Mouse (Mus musculus) hindbrain, embryonic 11.5 days (tissue): ENCODE data around the gene C1ql2. TPM values are rescaled to one million over a fixed set of nuclear protein-coding genes. Genes with fewer than 3 reads are reported as not detected.

Source experiments
- ATAC-seq: fragments of 200-750 bp; cut with Nextera tagmentation; 2 replicates; pipeline ENCODE4 v1.8.0; 2017; ENCODE audit warnings: mild to moderate bottlenecking, moderate TSS enrichment, moderate library complexity; ENCODE audit not compliant: low FRiP score
- DNase-seq: peaks from one replicate; pipeline ENCODE4 v3.0.0-alpha.2; 2015; ENCODE audit warnings: low spot score
- H3K27ac ChIP-seq: fragments of 300-500 bp; sonication (generic); 2 replicates; pipeline ENCODE4 v1.5.1; 2014; ENCODE audit warnings: mild to moderate bottlenecking, low read depth, low read length
- H3K27me3 ChIP-seq: fragments of 300-500 bp; sonication (generic); 2 replicates; pipeline ENCODE4 v1.6.1; 2014; ENCODE audit warnings: mild to moderate bottlenecking, low read length, moderate library complexity, mixed read lengths; ENCODE audit not compliant: control insufficient read depth, insufficient read depth
- H3K36me3 ChIP-seq: fragments of 300-500 bp; sonication (generic); 2 replicates; pipeline ENCODE4 v1.6.1; 2014; ENCODE audit warnings: mild to moderate bottlenecking, low read length, moderate library complexity, mixed read lengths; ENCODE audit not compliant: control insufficient read depth, insufficient read depth
- H3K4me1 ChIP-seq: fragments of 300-500 bp; sonication (generic); replicated peaks from 2 replicates; pipeline ENCODE4 v1.6.1; 2014; ENCODE audit warnings: low read length, mixed read lengths; ENCODE audit not compliant: control insufficient read depth, insufficient read depth
- H3K4me2 ChIP-seq: fragments of 300-500 bp; sonication (generic); replicated peaks from 2 replicates; pipeline ENCODE4 v1.6.1; 2014; ENCODE audit warnings: mild to moderate bottlenecking, low read depth, low read length
- H3K4me3 ChIP-seq: fragments of 300-500 bp; sonication (generic); 2 replicates; pipeline ENCODE4 v1.5.1; 2014; ENCODE audit warnings: low read depth, low read length
- H3K9ac ChIP-seq: fragments of 300-500 bp; sonication (generic); 2 replicates; pipeline ENCODE4 v1.6.1; 2014; ENCODE audit warnings: low read depth, low read length
- H3K9me3 ChIP-seq: fragments of 300-500 bp; sonication (generic); 2 replicates; pipeline ENCODE4 v1.6.1; 2016; ENCODE audit warnings: low read length; ENCODE audit not compliant: control insufficient read depth
- WGBS: fragments of 180-500 bp; shearing (Covaris S2); extraction: QIAGEN DNeasy Blood & Tissue Kit; methylation state at CpG from one replicate; pipeline ENCODE4 v1.1.7; 2014; 5-methylcytosine and 5-hydroxymethylcytosine counted together
- polyA plus RNA-seq: library from polyadenylated mRNA; unstranded; fragments of >200 nt; fragmentation: Nextera tagmentation; extraction: Ambion mirVana; gene quantifications from 2 replicates; pipeline ENCODE4 v1.2.1, GENCODE M21; 2014

C1ql2 gene
- polyA plus RNA-seq, 1 experiment from 2014 or later = 0.57 TPM

DNA sequence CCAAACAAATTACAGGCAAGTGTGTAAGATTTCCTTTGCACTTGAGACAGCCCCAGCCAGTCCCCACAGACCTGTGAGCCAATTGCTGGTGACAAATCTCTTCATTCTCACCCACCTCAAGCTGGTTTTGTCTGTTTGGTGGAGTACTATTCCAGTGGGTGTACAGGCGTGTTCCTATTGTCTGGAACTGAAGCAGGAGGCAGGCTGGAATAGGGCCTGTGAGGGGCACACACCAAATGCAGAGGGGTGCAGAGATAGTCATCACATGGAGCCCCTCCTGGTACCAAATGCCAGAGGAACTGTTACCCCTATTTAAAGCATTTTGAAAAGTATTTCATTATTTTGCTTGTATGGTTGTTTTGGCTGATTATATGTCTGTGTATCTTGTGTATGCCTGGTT, 12.2 kb upstream of the C1ql2 start:
- no peak overlapping the region for H3K4me3 ChIP-seq
- H3K27ac ChIP-seq = no peak overlapping the region
- no peaks in the 10 kb centered on the region for H3K9me3 ChIP-seq
- ATAC-seq = no peak
- no peak overlapping the region for H3K4me2 ChIP-seq
- no peak for DNase-seq
- H3K9ac ChIP-seq = no peak overlapping the region
- WGBS = 67% methylated on average over 1 of the region's 1 CpGs
- no peaks in the 10 kb centered on the region for H3K4me1 ChIP-seq
- H3K27me3 ChIP-seq = no peaks in the 10 kb centered on the region
- H3K36me3 ChIP-seq = no peaks in the 10 kb centered on the region

GRCm38 (mm10) chr1:120331841-120332240, 8.5 kb upstream of the C1ql2 start:
- H3K4me1 ChIP-seq = no peaks in the 10 kb centered on the region
- H3K4me3 ChIP-seq = no peak overlapping the region
- DNase-seq (peak; percentile 66), ATAC-seq (no peak)
- 34% methylated on average over 6 of the region's 6 CpGs for WGBS
- H3K27ac ChIP-seq = no peak overlapping the region
- no peaks in the 10 kb centered on the region for H3K36me3 ChIP-seq
- H3K9me3 ChIP-seq = no peaks in the 10 kb centered on the region
- H3K9ac ChIP-seq = no peak overlapping the region
- no peaks in the 10 kb centered on the region for H3K27me3 ChIP-seq
- H3K4me2 ChIP-seq = no peak overlapping the region

- Histone ChIP-seq H3K4me3 (no peak overlapping the region), H3K27ac (no peak overlapping the region), H3K4me2 (no peak overlapping the region), H3K9me3 (no peaks in the 10 kb centered on the region), H3K36me3 (no peaks in the 10 kb centered on the region), H3K9ac (no peak overlapping the region), H3K27me3 (peaks cover 46% of the 10 kb centered on the region), H3K4me1 (peaks cover 6% of the 10 kb centered on the region; the same call in 1 of the 2 replicates)
- no peak for ATAC-seq
- WGBS = 38% methylated on average over 7 of the region's 7 CpGs
- no peak for DNase-seq
These were observed 2.4 kb upstream of the C1ql2 start for GRCm38 (mm10) chr1:120337970-120338369.

- Histone ChIP-seq H3K4me3 (peak overlapping the region; percentile 31), H3K36me3 (no peaks in the 10 kb centered on the region), H3K9ac (no peak overlapping the region), H3K4me1 (peaks cover 6% of the 10 kb centered on the region; the same call in 1 of the 2 replicates), H3K4me2 (peak overlapping the region; percentile 47), H3K27me3 (peaks cover 56% of the 10 kb centered on the region), H3K27ac (no peak overlapping the region), H3K9me3 (no peaks in the 10 kb centered on the region)
- under 1% methylated on average over 40 of the region's 41 CpGs for WGBS
- DNase-seq (peak; percentile 53), ATAC-seq (0 out of 2 replicates have a peak, but pooled peaks have one; percentile 4)
These were observed 842 bp downstream of the C1ql2 start for GRCm38 (mm10) chr1:120341172-120341675.

DNA sequence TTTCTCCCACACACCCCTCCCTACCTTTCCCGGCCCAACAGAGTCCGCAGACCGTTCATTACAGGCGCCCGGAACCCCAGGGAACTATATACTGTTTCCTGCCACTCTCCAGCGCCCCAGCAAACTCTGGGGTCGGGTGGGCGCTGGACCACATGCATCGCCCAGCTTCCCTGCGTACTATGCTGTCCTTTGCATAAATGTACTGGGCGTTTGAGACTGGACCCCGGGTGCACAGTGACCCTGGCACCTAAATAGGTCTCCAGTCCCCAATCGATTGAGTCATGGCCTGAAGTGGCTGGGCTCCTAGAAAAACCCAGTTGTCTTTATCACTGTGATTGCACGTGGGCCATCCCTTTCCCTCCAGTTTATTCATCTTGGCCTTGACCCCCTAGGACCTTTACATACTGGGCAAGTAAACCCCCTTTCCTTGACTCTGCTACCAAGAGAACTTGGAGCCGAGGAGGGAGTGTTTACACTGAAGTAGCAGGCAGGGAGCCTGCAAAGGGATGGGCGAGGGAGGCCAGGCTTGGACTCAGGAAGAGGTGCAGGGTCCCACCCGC, 1.5 kb downstream of the C1ql2 start:
- Histone ChIP-seq H3K4me1 (peaks cover 6% of the 10 kb centered on the region; the same call in 1 of the 2 replicates), H3K9me3 (no peaks in the 10 kb centered on the region), H3K4me2 (peak overlapping the region; percentile 50), H3K4me3 (peak overlapping the region; percentile 31), H3K36me3 (no peaks in the 10 kb centered on the region), H3K27me3 (peaks cover 56% of the 10 kb centered on the region), H3K9ac (no peak overlapping the region), H3K27ac (no peak overlapping the region)
- ATAC-seq = peak; percentile 6; the same call in 1 of the 2 replicates
- 2% methylated on average over 17 of the region's 17 CpGs for WGBS
- DNase-seq = no peak

- Histone ChIP-seq H3K36me3 (no peaks in the 10 kb centered on the region), H3K4me3 (peak overlapping the region; percentile 22), H3K9ac (no peak overlapping the region), H3K4me1 (peaks cover 6% of the 10 kb centered on the region; the same call in 1 of the 2 replicates), H3K27me3 (peaks cover 56% of the 10 kb centered on the region), H3K4me2 (peak overlapping the region; percentile 50), H3K27ac (no peak overlapping the region), H3K9me3 (no peaks in the 10 kb centered on the region)
- ATAC-seq (peak; percentile 41; the same call in 1 of the 2 replicates), DNase-seq (peak; percentile 80)
- WGBS = under 1% methylated on average over 34 of the region's 34 CpGs
These were observed 2.0 kb downstream of the C1ql2 start for GRCm38 (mm10) chr1:120342371-120342821.

DNA sequence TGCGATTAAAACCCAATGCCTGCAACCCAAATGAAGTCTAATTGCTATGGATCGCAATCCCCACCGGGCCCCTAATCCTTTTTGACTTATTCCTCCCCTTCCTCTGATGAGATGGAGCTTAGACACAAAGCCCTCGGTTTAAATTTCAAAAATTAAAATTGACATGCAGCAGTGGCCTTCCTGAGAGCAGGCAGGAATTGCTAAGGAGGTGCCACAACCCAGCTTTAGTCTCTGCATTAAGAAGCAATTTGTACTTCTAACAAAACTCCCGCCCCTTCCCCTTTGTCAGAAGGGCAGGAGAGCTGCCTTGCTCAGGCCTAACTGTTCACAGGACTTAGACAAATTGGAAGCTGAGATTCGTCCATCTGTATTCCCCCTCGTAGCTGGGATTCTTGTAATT, 4.6 kb downstream of the C1ql2 start:
- Histone ChIP-seq H3K4me1 (peaks cover 6% of the 10 kb centered on the region; the same call in 1 of the 2 replicates), H3K27me3 (peaks cover 39% of the 10 kb centered on the region), H3K9ac (no peak overlapping the region), H3K36me3 (no peaks in the 10 kb centered on the region), H3K9me3 (no peaks in the 10 kb centered on the region; the same call in 1 of the 2 replicates), H3K4me3 (no peak overlapping the region), H3K4me2 (no peak overlapping the region), H3K27ac (no peak overlapping the region)
- 22% methylated on average over 7 of the region's 7 CpGs for WGBS
- DNase-seq = no peak
- no peak for ATAC-seq

- Histone ChIP-seq H3K4me2 (no peak overlapping the region), H3K36me3 (no peaks in the 10 kb centered on the region), H3K4me3 (no peak overlapping the region), H3K9ac (no peak overlapping the region), H3K27ac (no peak overlapping the region), H3K27me3 (no peaks in the 10 kb centered on the region), H3K4me1 (no peaks in the 10 kb centered on the region), H3K9me3 (no peaks in the 10 kb centered on the region)
- ATAC-seq = no peak
- DNase-seq = no peak
- WGBS = 43% methylated on average over 2 of the region's 2 CpGs
These were observed 14.0 kb downstream of the C1ql2 start for GRCm38 (mm10) chr1:120354387-120354786.
